Mouse (Mus musculus): ENCODE data around the gene Scarf1. TPM values are rescaled to one million over a fixed set of nuclear protein-coding genes. Genes with fewer than 3 reads are reported as not detected.

Scarf1 gene
- polyA plus RNA-seq (2012; rRNA removed), result 5.4 and 5.9 TPM in 2 replicates

DNA sequence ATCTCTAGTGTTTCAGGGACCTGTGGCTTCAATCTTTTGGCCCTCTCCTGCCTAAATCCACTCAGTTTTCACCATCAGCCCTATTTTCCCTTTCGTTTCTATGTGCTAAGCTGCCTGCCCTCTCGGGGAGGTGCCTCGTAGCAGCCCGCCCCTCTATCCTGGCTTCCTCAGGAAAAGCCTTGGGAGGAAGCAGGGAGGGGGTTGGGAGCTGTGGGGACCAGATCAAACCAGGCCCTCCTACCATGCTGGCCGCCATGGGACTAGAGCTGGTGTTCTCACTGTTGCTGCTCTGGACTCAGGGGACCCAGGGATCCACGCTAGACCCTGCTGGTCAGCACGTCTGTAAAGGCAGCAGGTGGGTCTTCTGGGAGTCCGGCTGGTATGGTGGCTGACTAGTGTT lies at the start of gene Scarf1:
TSS of gene Scarf1 (plus strand) at position 205 of the 400 bp plus-strand sequence.

GRCm38 (mm10) chr11:75486601-75487285 lies 26.6 kb upstream of the Scarf1 start, which contains the start of gene Prpf8:
Gene Prpf8 (plus strand): TSS chr11:75486816.

GRCm38 (mm10) chr11:75509741-75510626 lies 3.4 kb upstream of the Scarf1 start, which contains the start of gene Rilp:
Gene Rilp (plus strand): TSS chr11:75510094.

GRCm38 (mm10) chr11:75531469-75532242 lies 18.3 kb downstream of the Scarf1 start, which contains the start of gene Slc43a2:
Gene Slc43a2 (plus strand): TSS chr11:75531694.

Other genes starting within 250 kb of the Scarf1 start
- 54.6 and 59.8 TPM in 2 replicates for gene Rpa1, start 165.2 kb upstream of the Scarf1 start, polyA plus RNA-seq (2012; rRNA removed)
- gene Smyd4, start 165.1 kb upstream of the Scarf1 start, polyA plus RNA-seq (2012; rRNA removed), result 8.2 TPM in 2 replicates
- 32.4 and 60.9 TPM in 2 replicates for gene Serpinf1, start 90.8 kb upstream of the Scarf1 start, polyA plus RNA-seq (2012; rRNA removed)
- gene Serpinf2, start 73.9 kb upstream of the Scarf1 start, polyA plus RNA-seq (2012; rRNA removed), result 0.15 and 0.22 TPM in 2 replicates
- gene Wdr81, start 58.8 kb upstream of the Scarf1 start, polyA plus RNA-seq (2012; rRNA removed), result 9.6 and 10.2 TPM in 2 replicates
- 1.8 and 3.9 TPM in 2 replicates for gene Tlcd2, start 51.8 kb upstream of the Scarf1 start, polyA plus RNA-seq (2012; rRNA removed)
- gene Prpf8, start 26.7 kb upstream of the Scarf1 start, polyA plus RNA-seq (2012; rRNA removed), result 124 and 138 TPM in 2 replicates
- 1.3 and 1.6 TPM in 2 replicates for gene Rilp, start 3.4 kb upstream of the Scarf1 start, polyA plus RNA-seq (2012; rRNA removed)
- gene Slc43a2, start 18.2 kb downstream of the Scarf1 start, polyA plus RNA-seq (2012; rRNA removed), result 23.2 and 23.6 TPM in 2 replicates
- 133 and 135 TPM in 2 replicates for gene Pitpna, start 74.6 kb downstream of the Scarf1 start, polyA plus RNA-seq (2012; rRNA removed)
- 50.6 and 55.2 TPM in 2 replicates for gene Inpp5k, start 117.4 kb downstream of the Scarf1 start, polyA plus RNA-seq (2012; rRNA removed)
- 12.8 and 20.7 TPM in 2 replicates for gene Myo1c, start 137.0 kb downstream of the Scarf1 start, polyA plus RNA-seq (2012; rRNA removed)
- gene Crk, start 165.7 kb downstream of the Scarf1 start, polyA plus RNA-seq (2012; rRNA removed), result 77.4 and 84.6 TPM in 2 replicates
- gene Ywhae, start 219.3 kb downstream of the Scarf1 start, polyA plus RNA-seq (2012; rRNA removed), result 1,115 and 1,378 TPM in 2 replicates

Data from central nervous system, embryonic 14 days (tissue).